Mouse (Mus musculus) limb, embryonic 11.5 days (tissue): ENCODE results near the gene Tunar. TPM values are rescaled to one million over a fixed set of nuclear protein-coding genes. Genes with fewer than 3 reads are reported as not detected.

Experiments used
- ATAC-seq: fragments of 200-750 bp; cut with Nextera tagmentation; 2 replicates; pipeline ENCODE4 v1.8.0; 2017; ENCODE audit warnings: low read depth; ENCODE audit not compliant: insufficient number of reproducible peaks, low FRiP score, low TSS enrichment
- DNase-seq: peaks from one replicate; pipeline ENCODE4 v3.0.0-alpha.2; 2015; ENCODE audit warnings: low spot score
- H3K27ac ChIP-seq: fragments of 300-500 bp; sonication (generic); replicated peaks from 2 replicates; pipeline ENCODE4 v1.5.1; 2014; ENCODE audit warnings: low read depth, mild to moderate bottlenecking, low read length
- H3K27me3 ChIP-seq: fragments of 300-500 bp; sonication (generic); 2 replicates; pipeline ENCODE4 v1.6.1; 2014; ENCODE audit warnings: mild to moderate bottlenecking, low read length, mixed read lengths; ENCODE audit not compliant: control insufficient read depth, insufficient read depth
- H3K36me3 ChIP-seq: fragments of 300-500 bp; sonication (generic); 2 replicates; pipeline ENCODE4 v1.6.1; 2014; ENCODE audit warnings: mild to moderate bottlenecking, low read length, moderate library complexity, mixed read lengths; ENCODE audit not compliant: control insufficient read depth, insufficient read depth
- H3K4me1 ChIP-seq: fragments of 300-500 bp; sonication (generic); 2 replicates; pipeline ENCODE4 v1.6.1; 2014; ENCODE audit warnings: low read length, mixed read lengths; ENCODE audit not compliant: control insufficient read depth, insufficient read depth
- H3K4me2 ChIP-seq: fragments of 300-500 bp; sonication (generic); 2 replicates; pipeline ENCODE4 v1.6.1; 2014; ENCODE audit warnings: low read depth, mild to moderate bottlenecking, moderate library complexity; ENCODE audit not compliant: severe bottlenecking
- H3K4me3 ChIP-seq: fragments of 300-500 bp; sonication (generic); 2 replicates; pipeline ENCODE4 v1.5.1; 2014; ENCODE audit warnings: low read depth, low read length
- H3K9ac ChIP-seq: fragments of 300-500 bp; sonication (generic); 2 replicates; pipeline ENCODE4 v1.6.1; 2014; ENCODE audit warnings: mild to moderate bottlenecking, low read length
- H3K9me3 ChIP-seq: fragments of 300-500 bp; sonication (generic); 2 replicates; pipeline ENCODE4 v1.6.1; 2016; ENCODE audit warnings: low read length; ENCODE audit not compliant: control insufficient read depth
- WGBS: fragments of 180-500 bp; shearing (Covaris S2); extraction: QIAGEN DNeasy Blood & Tissue Kit; methylation state at CpG from one replicate; pipeline ENCODE4 v1.1.7; 2014; 5-methylcytosine and 5-hydroxymethylcytosine counted together
- polyA plus RNA-seq: library from polyadenylated mRNA; unstranded; fragments of >200 nt; fragmentation: Nextera tagmentation; extraction: Ambion mirVana; gene quantifications from 2 replicates; pipeline ENCODE4 v1.2.1, GENCODE M21; 2014

Gene Tunar
- polyA plus RNA-seq, 1 experiment from 2014 or later, result 0.20 TPM

DNA sequence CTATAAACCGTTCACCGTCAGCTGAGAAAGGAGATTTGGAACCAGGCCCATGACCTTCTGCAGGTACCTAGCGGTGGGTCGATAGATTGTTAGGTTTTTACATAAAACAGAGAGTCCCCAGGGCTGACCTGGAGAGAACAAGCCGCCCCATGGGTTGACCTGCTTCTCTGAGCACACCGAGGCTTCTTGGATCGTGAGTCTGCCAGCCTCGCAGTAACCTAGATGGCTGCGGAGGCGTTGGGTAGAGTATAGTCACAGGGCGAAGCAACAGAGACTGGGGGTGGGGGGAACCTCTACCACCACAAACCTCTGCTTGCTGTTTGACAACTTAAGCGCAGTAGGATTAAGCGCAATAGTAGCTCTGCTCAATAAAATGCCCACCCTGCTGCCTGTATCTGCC is 23.1 kb downstream of the Tunar start:
- Histone ChIP-seq H3K9me3 (no peaks in the 10 kb centered on the region), H3K4me3 (no peak overlapping the region), H3K27ac (no peak overlapping the region), H3K9ac (no peak overlapping the region), H3K36me3 (no peaks in the 10 kb centered on the region), H3K27me3 (no peaks in the 10 kb centered on the region), H3K4me2 (no peak overlapping the region), H3K4me1 (no peaks in the 10 kb centered on the region)
- DNase-seq (no peak), ATAC-seq (no peak)
- WGBS, result 85% methylated on average over 13 of the region's 13 CpGs

DNA sequence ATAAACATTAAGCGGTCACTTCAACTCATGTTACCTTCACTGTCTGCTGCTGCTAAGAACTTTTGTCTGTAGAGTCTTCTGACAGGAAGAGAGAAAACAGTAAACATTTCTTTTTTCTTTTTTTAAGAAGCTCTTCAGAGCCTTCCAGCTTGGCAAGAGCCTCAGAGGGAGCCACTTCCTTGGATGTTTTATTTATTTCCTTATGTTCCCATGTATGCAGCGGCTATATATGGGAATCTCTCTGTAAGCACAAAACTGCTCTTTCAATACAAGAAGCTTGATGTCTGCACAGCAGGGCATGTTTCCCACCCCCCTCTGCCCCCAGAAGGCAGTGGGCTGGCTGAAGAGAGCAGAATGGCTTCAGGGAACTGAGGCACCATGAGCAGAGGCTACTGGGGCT is 30.0 kb downstream of the Tunar start:
- Histone ChIP-seq H3K27me3 (no peaks in the 10 kb centered on the region), H3K27ac (no peak overlapping the region), H3K9me3 (no peaks in the 10 kb centered on the region), H3K4me3 (no peak overlapping the region), H3K4me1 (no peaks in the 10 kb centered on the region), H3K36me3 (no peaks in the 10 kb centered on the region), H3K4me2 (no peak overlapping the region), H3K9ac (no peak overlapping the region)
- 79% methylated on average over 2 of the region's 2 CpGs for WGBS
- ATAC-seq (no peak), DNase-seq (no peak)

DNA sequence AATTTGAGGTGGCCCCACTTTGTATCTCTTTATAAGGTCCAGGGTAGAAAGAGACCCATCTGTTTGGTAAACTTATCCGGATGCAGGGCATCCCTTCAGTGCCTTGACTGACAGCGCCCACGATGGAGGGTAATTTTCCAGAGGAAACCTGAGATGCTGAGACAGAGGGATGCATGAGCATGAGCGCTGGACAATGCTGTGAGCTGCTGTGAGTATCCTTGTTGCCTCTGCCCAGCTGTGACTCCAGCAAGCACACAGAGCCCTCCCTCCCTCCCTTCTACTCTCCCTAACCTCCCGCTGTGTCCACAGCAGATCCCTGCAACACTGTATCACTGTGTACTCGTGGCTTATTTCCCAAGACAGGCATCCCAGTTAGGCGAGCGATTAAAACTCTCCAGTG is 40.9 kb downstream of the Tunar start:
- no peak overlapping the region for H3K9ac ChIP-seq
- DNase-seq, result no peak
- no peaks in the 10 kb centered on the region for H3K4me1 ChIP-seq
- 77% methylated on average over 8 of the region's 8 CpGs for WGBS
- no peaks in the 10 kb centered on the region for H3K36me3 ChIP-seq
- H3K9me3 ChIP-seq, result no peaks in the 10 kb centered on the region
- no peak for ATAC-seq
- no peak overlapping the region for H3K27ac ChIP-seq
- no peak overlapping the region for H3K4me3 ChIP-seq
- H3K27me3 ChIP-seq, result no peaks in the 10 kb centered on the region
- no peak overlapping the region for H3K4me2 ChIP-seq

DNA sequence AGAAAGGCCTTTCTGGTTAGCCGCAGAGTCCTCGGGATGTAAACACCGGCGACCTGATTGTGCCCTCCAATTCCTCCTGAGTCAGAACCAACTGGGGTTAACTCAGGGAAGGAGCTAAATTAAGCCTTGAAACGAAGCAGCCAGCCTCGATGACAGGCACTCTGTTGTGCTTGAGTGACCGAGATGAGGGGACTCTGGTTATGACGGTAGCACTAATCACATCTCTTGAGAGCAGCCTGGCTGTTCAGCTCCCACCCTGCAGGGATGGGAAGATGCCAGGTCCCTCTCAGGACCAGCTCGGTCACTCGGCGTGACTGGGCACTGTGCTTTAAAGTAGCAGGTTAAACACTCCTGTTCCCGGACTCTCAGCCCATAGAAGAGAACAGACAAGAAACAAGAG is 43.3 kb downstream of the Tunar start:
- Histone ChIP-seq H3K27me3 (no peaks in the 10 kb centered on the region), H3K9ac (no peak overlapping the region), H3K4me1 (no peaks in the 10 kb centered on the region), H3K27ac (no peak overlapping the region), H3K4me3 (no peak overlapping the region), H3K4me2 (no peak overlapping the region), H3K36me3 (no peaks in the 10 kb centered on the region), H3K9me3 (no peaks in the 10 kb centered on the region)
- DNase-seq (no peak), ATAC-seq (no peak)
- WGBS, result 47% methylated on average over 12 of the region's 12 CpGs

DNA sequence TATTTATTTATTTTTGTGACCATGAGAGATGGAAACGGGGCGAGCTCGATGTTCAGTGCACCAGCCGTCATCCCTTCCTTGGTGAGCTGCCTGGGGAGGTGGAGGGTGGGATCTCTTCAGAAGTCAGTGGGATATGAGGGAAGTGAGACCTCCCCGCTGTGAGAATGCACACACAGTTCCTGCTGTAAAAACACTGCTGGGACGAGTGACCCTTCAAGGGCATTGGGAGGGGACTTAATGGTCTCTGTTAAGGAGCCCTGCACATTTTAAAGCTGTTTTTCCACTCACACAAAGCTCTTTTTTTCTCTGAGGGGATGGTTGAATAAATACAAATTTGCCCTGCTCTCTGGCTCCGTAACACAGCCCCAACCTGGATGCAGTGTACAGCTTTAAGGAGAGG is 49.1 kb downstream of the Tunar start:
- Histone ChIP-seq H3K4me2 (no peak overlapping the region), H3K36me3 (no peaks in the 10 kb centered on the region), H3K9ac (no peak overlapping the region), H3K4me3 (no peak overlapping the region), H3K4me1 (peaks cover 6% of the 10 kb centered on the region; the same call in 1 of the 2 replicates), H3K9me3 (no peaks in the 10 kb centered on the region), H3K27me3 (no peaks in the 10 kb centered on the region), H3K27ac (no peak overlapping the region)
- 52% methylated on average over 7 of the region's 7 CpGs for WGBS
- DNase-seq, result no peak
- ATAC-seq, result no peak

DNA sequence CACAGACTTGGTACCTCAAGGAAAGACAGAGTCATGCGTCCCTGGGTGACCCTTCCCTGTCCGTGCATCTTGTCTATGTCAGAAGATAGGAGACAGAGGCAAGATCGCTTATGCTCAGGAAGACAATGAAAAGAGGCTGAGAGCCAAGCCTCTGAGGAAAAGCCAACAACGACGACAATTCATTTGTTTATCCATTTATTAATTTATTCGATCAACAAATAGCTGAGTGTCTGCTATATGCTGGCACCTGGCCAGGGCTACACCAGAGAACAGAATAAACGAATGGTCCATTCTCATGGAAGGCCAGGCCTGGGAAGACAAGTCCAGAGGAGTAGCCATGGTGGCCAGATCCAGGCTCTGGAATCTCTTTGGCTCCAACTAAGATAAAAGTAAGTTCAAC is 61.0 kb downstream of the Tunar start:
- DNase-seq, result no peak

DNA sequence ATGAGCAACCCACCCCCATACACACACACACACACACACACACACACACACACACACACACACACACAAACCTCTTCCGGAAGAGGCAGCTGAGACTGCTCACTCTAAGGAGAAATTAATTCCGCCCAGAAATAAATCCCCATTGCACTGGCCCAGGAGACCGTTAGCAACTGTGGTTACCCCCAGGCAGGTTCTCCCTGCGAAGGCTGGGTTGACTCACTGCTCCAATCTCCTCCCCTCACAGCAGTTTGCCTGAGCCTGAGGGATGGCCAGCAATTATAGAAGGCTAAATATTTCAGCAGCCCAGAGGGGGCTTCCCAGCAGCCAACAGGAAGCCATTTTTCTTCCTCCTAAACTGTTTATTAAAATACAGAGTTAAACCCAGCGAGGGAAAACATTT is 64.5 kb downstream of the Tunar start:
- H3K9ac ChIP-seq, result no peak overlapping the region
- H3K36me3 ChIP-seq, result no peaks in the 10 kb centered on the region
- H3K27me3 ChIP-seq, result no peaks in the 10 kb centered on the region
- no peak overlapping the region for H3K4me2 ChIP-seq
- H3K4me3 ChIP-seq, result no peak overlapping the region
- WGBS, result 31% methylated on average over 5 of the region's 5 CpGs
- ATAC-seq (0 out of 2 replicates have a peak, but pooled peaks have one; percentile 58), DNase-seq (peak; percentile 35)
- H3K27ac ChIP-seq, result no peak overlapping the region
- H3K9me3 ChIP-seq, result no peaks in the 10 kb centered on the region; the same call in 1 of the 2 replicates
- no peaks in the 10 kb centered on the region; the same call in 1 of the 2 replicates for H3K4me1 ChIP-seq

More for the DNA sequence above, 61.0 kb downstream of the Tunar start:
- Histone ChIP-seq H3K9ac (no peak overlapping the region), H3K36me3 (no peaks in the 10 kb centered on the region), H3K27me3 (no peaks in the 10 kb centered on the region), H3K9me3 (no peaks in the 10 kb centered on the region; the same call in 1 of the 2 replicates), H3K4me3 (no peak overlapping the region), H3K4me2 (no peak overlapping the region), H3K4me1 (no peaks in the 10 kb centered on the region; the same call in 1 of the 2 replicates), H3K27ac (no peak overlapping the region)
- WGBS, result 93% methylated on average over 7 of the region's 7 CpGs
- no peak for ATAC-seq

DNA sequence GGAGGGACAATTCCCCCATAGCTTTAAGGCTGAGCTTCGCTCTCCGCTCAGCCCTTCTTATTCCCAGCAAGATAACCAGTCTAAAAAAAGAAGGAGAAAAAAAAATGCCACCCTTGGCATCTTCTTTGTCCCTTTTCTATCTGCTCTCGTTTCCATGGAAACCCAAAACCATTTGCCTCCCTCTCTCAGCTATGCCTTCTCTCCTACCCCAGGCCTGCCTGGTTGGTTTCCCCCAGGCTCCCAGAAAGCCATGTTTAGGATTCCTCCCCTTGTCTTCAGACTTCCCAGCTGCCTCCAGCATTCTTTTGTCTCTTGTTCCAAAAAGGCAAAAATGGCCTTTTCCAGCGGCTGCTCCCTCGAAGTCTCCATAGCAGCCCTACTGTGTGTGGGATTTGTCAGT is 70.1 kb downstream of the Tunar start:
- H3K27me3 ChIP-seq, result no peaks in the 10 kb centered on the region
- H3K4me3 ChIP-seq, result no peak overlapping the region
- no peak overlapping the region for H3K9ac ChIP-seq
- H3K27ac ChIP-seq, result no peak overlapping the region
- H3K4me2 ChIP-seq, result no peak overlapping the region
- no peaks in the 10 kb centered on the region for H3K4me1 ChIP-seq
- DNase-seq (no peak), ATAC-seq (no peak)
- 90% methylated on average over 5 of the region's 5 CpGs for WGBS
- no peaks in the 10 kb centered on the region for H3K36me3 ChIP-seq
- H3K9me3 ChIP-seq, result no peaks in the 10 kb centered on the region; the same call in 1 of the 2 replicates

DNA sequence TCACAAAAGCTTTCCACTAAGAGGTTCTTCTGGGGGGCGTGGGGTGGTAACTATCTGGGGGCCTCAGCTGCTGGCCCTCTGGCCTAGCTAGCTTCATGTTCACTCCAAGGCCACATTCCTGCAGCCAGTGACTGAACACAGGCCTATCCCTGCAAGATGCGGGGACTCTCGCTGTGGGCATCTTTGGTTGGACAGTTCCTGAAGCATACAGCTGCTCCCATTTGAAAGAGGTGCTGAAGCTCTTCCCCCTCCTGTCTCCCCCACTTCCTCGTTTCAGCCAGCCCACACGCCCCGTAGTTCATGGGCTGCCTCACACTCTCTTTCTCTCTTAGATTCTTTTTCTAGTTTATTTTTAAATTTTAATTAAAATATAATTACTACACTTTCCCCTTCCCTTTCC is 72.3 kb downstream of the Tunar start:
- no peaks in the 10 kb centered on the region for H3K4me1 ChIP-seq
- DNase-seq, result no peak
- no peaks in the 10 kb centered on the region for H3K27me3 ChIP-seq
- no peak overlapping the region for H3K9ac ChIP-seq
- no peaks in the 10 kb centered on the region for H3K36me3 ChIP-seq
- ATAC-seq, result no peak
- no peaks in the 10 kb centered on the region for H3K9me3 ChIP-seq
- H3K4me2 ChIP-seq, result no peak overlapping the region
- 73% methylated on average over 6 of the region's 6 CpGs for WGBS
- no peak overlapping the region for H3K27ac ChIP-seq
- no peak overlapping the region for H3K4me3 ChIP-seq
